Mouse (Mus musculus): ENCODE measurements around the gene Cenpx. TPM values are rescaled to one million over a fixed set of nuclear protein-coding genes. Genes with fewer than 3 reads are reported as not detected.

Gene Cenpx
- polyA plus RNA-seq, 1 experiment from 2014 or later: 21.7 TPM

DNA sequence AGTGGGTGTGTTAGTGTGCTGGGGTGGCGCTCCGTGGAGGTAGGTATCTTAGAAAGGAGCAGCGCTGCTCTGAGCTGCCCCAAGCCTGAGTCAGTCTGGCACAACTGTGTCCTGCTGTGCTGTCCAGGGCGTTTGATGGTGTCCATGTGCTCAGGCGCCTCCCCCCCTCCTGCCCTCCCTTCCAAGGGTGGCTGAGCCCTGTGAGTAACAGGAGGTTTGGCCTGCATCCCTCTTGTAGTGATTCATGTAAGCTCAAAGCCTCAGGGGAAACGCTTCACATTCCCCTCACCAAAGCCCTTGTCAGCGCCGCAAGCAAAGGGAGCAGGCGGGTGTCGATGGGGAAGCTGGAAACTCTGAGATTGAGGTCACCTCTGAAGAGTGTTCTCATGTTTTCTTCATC lies 15.8 kb downstream of the Cenpx start:
- ATAC-seq (peak; percentile 87), DNase-seq (ENCODE audit: low read depth, low spot score) (peak; percentile 93)
- no peaks in the 10 kb centered on the region for H3K27me3 ChIP-seq
- in situ Hi-C loops (cut with MboI; ENCODE audit: low pct_unique_long_range_greater_than_20kb): no loop called here
- CTCF ChIA-PET: interaction anchor here (0.8 to 1.9 kb wide), 9 partner anchors 9 to 79 kb away, joined by 3 to 6 read pairs (median 4); partner anchors contain the start of gene Aspscr1
- POLR2A ChIA-PET: interaction anchor here (1.3 to 4.0 kb wide), 2 partner anchors 13 to 24 kb away, joined by 3 to 12 read pairs; partner anchors contain the start of gene Aspscr1
- TF ChIP-seq CTCF (IDR thresholded peaks at IDR 0.05): no peak

DNA sequence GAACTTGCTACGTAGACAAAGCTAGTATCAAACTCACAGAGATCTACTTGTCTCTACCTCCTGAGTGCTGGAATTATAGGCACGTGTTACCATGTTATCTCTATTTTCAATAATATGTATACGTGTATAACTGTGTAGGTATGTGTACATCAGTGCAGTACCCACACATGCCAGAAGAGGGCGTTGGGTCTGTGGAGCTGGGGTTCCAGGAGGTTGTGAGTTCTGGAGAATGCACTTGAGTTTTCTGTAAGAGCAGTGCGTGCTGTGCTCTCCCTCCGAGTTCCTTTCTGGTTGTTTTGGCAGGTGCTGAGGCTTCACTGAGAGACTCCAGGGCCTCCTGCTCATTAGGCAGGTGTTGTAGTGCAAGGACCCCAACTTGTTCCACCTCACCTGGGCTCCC lies 17.0 kb downstream of the Cenpx start:
- DNase-seq (ENCODE audit: low read depth, low spot score): no peak
- TF ChIP-seq CTCF (IDR thresholded peaks at IDR 0.05): no peak
- in situ Hi-C loops (cut with MboI; ENCODE audit: low pct_unique_long_range_greater_than_20kb): no loop called here
- ChIA-PET POLR2A (no interaction called here), CTCF (interaction anchor here (1.6 to 1.9 kb wide), 2 partner anchors 23 to 65 kb away, joined by 3 to 4 read pairs; partner anchors contain the start of gene Aspscr1)
- no peak for ATAC-seq
- H3K27me3 ChIP-seq: no peaks in the 10 kb centered on the region

DNA sequence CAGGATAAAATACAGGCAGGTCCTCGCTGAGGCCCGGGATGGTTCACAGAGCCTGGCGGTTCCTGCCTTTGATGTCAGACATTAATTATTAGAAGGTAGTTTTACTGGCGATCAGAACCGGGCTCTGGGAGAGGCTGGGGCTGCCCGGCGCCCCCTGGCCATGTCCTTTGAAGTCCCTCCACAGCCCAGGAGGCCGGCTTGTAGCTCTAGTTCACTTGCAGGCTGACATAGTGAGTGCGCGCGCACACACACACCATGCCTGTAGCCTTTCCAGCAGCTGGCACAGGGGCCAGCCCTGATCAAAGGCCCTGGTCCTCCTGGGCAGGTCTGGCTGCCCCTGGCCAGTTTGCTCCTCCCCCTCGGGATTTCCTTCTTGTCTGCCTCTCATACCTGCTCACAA lies 17.9 kb downstream of the Cenpx start:
- CTCF ChIA-PET: no interaction called here
- DNase-seq (ENCODE audit: low read depth, low spot score): no peak
- POLR2A ChIA-PET: no interaction called here
- no peaks in the 10 kb centered on the region for H3K27me3 ChIP-seq
- in situ Hi-C loops (cut with MboI; ENCODE audit: low pct_unique_long_range_greater_than_20kb): no loop called here
- TF ChIP-seq CTCF (IDR thresholded peaks at IDR 0.05): no peak
- ATAC-seq: no peak

DNA sequence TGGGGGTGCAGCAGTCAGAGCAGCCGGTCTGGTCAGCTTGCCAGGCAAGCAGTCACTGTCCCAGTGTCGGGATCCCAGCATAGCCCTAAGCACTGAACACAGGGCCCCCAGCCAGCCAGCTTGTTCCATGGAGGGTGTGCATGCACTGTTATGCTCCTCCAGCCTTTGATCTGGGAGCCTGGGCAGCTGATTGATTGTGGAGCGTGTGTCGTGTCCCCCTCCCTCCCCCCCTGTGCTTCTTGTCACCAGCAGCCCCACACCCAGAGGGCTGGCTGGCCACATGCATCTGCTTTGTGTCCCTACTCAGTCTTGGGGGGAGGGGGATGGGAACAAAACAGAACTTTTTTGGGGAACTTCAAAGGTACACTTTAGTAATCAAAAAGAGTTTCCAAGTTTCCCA lies 18.4 kb downstream of the Cenpx start:
- no peak for TF ChIP-seq CTCF (IDR thresholded peaks at IDR 0.05)
- in situ Hi-C loops (cut with MboI; ENCODE audit: low pct_unique_long_range_greater_than_20kb): no loop called here

DNA sequence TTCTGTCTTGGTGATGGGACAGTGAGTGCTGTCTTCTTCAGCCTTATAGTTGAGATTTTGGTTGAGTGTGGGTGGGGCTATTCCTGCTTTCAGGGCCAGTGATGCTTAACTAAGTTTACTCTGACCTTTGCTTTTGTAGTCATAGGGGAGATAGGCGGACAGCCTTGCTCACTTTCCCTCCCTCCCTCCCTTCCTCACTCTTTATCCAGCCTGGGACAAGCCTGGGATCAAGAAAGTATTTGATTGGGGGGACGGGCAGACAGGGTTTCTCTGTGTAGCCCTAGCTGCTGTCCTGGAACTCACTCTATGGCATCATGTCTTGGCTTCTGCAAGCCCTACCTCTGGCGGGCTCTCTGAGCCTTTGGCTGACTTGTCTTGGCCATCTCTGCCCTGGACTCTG lies 20.1 kb downstream of the Cenpx start:
- DNase-seq (ENCODE audit: low read depth, low spot score) (no peak), ATAC-seq (no peak)
- TF ChIP-seq CTCF (IDR thresholded peaks at IDR 0.05): no peak
- in situ Hi-C loops (cut with MboI; ENCODE audit: low pct_unique_long_range_greater_than_20kb): no loop called here
- ChIA-PET POLR2A (interaction anchor here (2.3 kb wide), 1 partner anchor 10 kb away, joined by 5 read pairs; no protein-coding TSS in a partner anchor), CTCF (interaction anchor here (0.7 to 0.8 kb wide), 2 partner anchors 19 to 27 kb away, joined by 3 read pairs; no protein-coding TSS in a partner anchor)
- H3K27me3 ChIP-seq: no peaks in the 10 kb centered on the region

More for the DNA sequence above, 18.4 kb downstream of the Cenpx start:
- no peaks in the 10 kb centered on the region for H3K27me3 ChIP-seq
- ChIA-PET POLR2A (no interaction called here), CTCF (no interaction called here)
- DNase-seq (ENCODE audit: low read depth, low spot score) (no peak), ATAC-seq (no peak)

DNA sequence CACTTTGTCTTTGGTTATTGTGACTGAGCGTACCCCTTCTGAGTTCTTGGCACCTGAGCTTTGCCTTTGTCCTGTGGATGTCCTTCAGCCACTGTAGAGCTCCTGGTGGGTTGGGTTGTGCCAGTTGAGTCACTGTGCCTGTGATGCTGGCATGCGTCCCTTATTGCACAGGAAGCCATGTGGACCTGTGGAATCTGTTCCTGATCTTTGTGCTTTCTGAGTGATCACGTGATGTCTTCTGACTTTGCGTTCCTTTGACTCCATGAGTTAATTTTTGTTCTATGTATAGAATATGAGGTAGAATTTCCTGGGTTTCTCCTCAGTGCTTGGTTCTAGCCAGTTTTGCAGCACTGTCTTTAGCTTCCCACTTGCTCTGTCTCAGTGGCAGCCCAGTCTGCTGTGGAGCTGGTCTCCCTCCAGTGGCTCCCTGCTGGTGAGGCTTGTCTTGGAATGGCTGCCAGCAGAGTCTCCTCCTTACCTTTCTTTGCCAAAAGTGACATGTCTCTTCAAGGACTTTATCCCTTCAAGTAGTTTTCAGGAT lies 21.0 kb downstream of the Cenpx start:
- no peaks in the 10 kb centered on the region for H3K27me3 ChIP-seq
- in situ Hi-C loops (cut with MboI; ENCODE audit: low pct_unique_long_range_greater_than_20kb): no loop called here
- no peak for ATAC-seq
- ChIA-PET POLR2A (interaction anchor here (2.3 kb wide), 1 partner anchor 9 kb away, joined by 5 read pairs; no protein-coding TSS in a partner anchor), CTCF (interaction anchor here (0.7 to 1.3 kb wide), 3 partner anchors 16 to 26 kb away, joined by 3 read pairs; no protein-coding TSS in a partner anchor)
- TF ChIP-seq CTCF (IDR thresholded peaks at IDR 0.05): no peak
- no peak for DNase-seq (ENCODE audit: low read depth, low spot score)

DNA sequence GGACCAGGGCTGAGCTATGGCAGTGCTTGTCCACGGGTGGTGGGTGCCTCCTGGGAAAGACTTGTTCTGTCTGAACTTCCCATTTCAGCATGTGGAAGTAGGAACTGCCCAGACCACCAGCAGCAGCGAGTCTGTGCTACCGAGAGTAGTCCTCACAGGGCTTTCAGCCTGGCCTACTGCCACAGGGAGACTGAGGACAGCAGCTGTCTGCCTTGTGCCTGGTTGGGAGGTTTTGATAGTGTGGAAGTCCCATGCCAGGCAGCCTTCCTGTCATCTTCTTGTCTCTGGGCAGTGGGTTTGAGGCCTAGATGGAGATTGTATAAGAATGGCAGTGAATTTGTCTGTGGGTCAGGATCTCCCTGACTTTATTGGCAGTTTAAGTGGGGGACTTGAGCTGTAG lies 24.2 kb downstream of the Cenpx start:
- DNase-seq (ENCODE audit: low read depth, low spot score) (no peak), ATAC-seq (no peak)
- no peaks in the 10 kb centered on the region for H3K27me3 ChIP-seq
- TF ChIP-seq CTCF (IDR thresholded peaks at IDR 0.05): no peak
- ChIA-PET POLR2A (no interaction called here), CTCF (interaction anchor here (1.2 kb wide), 1 partner anchor 12 kb away, joined by 3 read pairs; no protein-coding TSS in a partner anchor)
- in situ Hi-C loops (cut with MboI; ENCODE audit: low pct_unique_long_range_greater_than_20kb): no loop called here

DNA sequence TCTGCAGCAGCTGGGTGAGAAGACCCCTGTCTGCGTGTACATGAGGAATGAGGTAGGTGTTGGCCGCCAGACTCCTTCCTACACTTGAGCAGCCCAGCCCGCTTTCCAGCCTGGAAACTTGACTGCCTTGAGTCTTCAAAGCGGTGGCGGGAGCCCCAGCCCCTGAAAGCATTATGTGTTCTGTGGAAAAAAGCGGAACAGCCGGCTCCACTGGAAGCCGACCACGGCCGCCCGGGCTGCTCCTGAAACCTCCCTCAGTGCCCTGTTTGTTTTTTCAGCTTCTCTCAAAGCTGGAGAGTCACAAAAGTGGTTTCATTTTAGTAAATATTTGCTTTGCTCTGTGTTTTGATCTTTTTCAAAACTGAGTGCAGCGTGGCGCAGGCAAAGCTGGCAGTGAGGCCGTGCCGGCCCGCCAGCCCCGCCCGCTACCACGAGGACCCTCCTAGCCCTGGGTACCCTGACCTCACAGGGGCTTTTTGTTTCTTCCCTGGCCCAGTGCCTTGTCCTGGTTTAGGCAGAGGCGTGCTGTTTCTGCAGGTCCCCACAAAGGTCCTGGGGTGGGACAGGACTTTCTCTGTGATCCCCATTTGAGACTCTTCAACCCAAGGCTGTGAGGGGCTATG lies 26.8 kb downstream of the Cenpx start:
- ChIA-PET POLR2A (no interaction called here), CTCF (no interaction called here)
- ATAC-seq: no peak
- no peaks in the 10 kb centered on the region for H3K27me3 ChIP-seq
- in situ Hi-C loops (cut with MboI; ENCODE audit: low pct_unique_long_range_greater_than_20kb): no loop called here
- no peak for TF ChIP-seq CTCF (IDR thresholded peaks at IDR 0.05)
- DNase-seq (ENCODE audit: low read depth, low spot score): no peak

DNA sequence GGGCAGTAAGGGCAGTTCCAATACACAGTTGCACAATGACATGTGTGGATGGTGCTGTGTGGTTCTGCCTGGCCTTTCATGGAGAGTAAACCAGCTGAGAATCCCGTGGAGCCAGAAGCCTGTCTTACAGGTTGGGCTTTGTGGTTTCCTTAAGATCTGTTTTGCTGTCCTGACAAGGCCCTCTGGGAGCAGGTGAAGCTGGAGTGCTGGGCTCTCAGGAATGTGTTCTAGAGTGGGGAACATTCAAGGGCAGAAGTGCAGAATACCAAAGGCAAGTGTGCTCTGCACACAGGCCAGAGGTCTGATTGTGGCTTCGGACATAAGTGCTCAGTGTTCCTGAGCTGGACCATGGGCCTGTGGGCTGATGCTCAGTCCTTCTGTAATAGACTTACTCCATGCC lies 28.9 kb downstream of the Cenpx start:
- TF ChIP-seq CTCF (IDR thresholded peaks at IDR 0.05): no peak
- no peak for ATAC-seq
- POLR2A ChIA-PET: interaction anchor here (1.5 to 1.6 kb wide), 2 partner anchors 8 to 10 kb away, joined by 4 to 5 read pairs; no protein-coding TSS in a partner anchor
- in situ Hi-C loops (cut with MboI; ENCODE audit: low pct_unique_long_range_greater_than_20kb): no loop called here
- H3K27me3 ChIP-seq: no peaks in the 10 kb centered on the region
- CTCF ChIA-PET: interaction anchor here (1.2 to 2.2 kb wide), 2 partner anchors 13 to 26 kb away, joined by 4 read pairs; no protein-coding TSS in a partner anchor
- DNase-seq (ENCODE audit: low read depth, low spot score): no peak

DNA sequence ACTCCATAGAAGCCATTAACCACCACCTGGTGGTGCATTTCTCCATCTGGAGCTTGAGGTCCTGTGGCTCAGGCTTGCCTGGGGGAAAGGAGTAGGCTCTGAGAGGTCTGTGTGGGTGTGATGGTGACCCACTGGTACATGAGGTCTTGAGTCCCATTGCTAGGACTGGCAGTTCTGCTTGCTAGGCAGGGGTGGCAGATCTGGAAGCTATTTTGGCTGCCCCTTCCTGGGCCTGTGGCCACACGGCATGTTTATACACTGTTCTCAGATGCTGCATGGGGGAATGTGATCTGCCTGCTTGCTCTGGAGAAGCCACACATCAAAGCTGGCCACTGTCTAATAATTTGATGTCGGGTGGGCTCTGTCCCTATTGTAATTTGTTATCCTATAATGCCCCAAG lies 29.5 kb downstream of the Cenpx start:
- ChIA-PET CTCF (interaction anchor here (1.2 to 2.2 kb wide), 2 partner anchors 14 to 25 kb away, joined by 4 read pairs; no protein-coding TSS in a partner anchor), POLR2A (interaction anchor here (1.5 kb wide), 1 partner anchor 9 kb away, joined by 5 read pairs; no protein-coding TSS in a partner anchor)
- ATAC-seq (no peak), DNase-seq (ENCODE audit: low read depth, low spot score) (no peak)
- in situ Hi-C loops (cut with MboI; ENCODE audit: low pct_unique_long_range_greater_than_20kb): no loop called here
- TF ChIP-seq CTCF (IDR thresholded peaks at IDR 0.05): no peak
- no peaks in the 10 kb centered on the region for H3K27me3 ChIP-seq

DNA sequence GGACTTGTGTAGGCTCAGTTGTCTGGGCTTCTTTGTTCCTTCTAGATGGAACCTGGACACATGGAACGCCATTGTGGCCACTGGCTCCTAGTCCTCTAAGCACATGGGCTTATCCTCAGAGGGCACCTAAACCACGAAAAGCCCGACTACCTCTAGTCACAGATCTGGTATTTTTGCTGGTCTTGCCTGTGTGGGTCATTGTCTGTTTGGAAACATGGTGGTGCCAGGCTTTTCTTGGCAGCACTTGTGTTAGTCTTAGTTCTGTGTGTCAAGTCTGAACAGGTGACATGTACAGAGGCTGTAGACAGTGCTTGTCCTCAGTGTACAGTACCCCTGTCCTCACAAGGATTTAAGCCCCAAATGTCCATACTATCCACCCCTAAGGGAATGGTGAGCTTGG lies 30.0 kb downstream of the Cenpx start:
- ChIA-PET CTCF (interaction anchor here (2.2 kb wide), 1 partner anchor 25 kb away, joined by 4 read pairs; no protein-coding TSS in a partner anchor), POLR2A (interaction anchor here (1.5 kb wide), 1 partner anchor 9 kb away, joined by 5 read pairs; no protein-coding TSS in a partner anchor)
- no peak for ATAC-seq
- TF ChIP-seq CTCF (IDR thresholded peaks at IDR 0.05): no peak
- in situ Hi-C loops (cut with MboI; ENCODE audit: low pct_unique_long_range_greater_than_20kb): no loop called here
- DNase-seq (ENCODE audit: low read depth, low spot score): no peak
- no peaks in the 10 kb centered on the region for H3K27me3 ChIP-seq
